Mouse (Mus musculus): ENCODE data around the gene Aspg.

DNA sequence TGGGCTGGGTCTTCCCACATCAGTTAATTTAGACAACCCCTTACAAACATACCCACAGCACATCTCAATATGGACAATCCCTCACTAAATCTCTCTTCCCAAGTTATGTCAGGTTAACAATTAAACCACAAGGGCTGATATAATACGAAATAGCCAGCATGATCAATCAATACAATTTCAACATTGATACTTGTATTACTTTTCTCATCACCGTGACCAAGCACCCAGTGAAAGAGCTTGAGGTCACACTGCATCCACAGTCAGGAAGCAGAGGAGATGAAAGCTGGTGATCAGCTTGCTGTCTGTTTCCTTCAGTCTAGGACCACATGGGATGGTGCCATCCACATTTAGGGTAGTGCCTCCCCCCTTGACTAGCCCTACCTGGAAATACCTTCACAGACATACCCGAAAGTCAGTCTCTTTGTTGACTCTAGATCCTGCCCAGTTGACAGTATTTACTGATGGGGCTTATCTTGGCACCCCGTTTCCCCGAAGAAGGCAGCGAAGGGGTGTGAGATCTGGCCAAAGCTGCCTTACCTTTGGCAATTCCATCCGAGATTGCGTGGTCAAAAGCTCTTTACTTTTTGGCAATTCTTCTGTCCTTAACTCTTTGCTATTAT is 12.1 kb upstream of the Aspg start:
- TF ChIP-seq CTCF (IDR thresholded peaks at IDR 0.05; ENCODE audit: low read depth) (no peak), EP300 (IDR thresholded peaks at IDR 0.05; ENCODE audit: low read depth) (no peak)
